Mouse (Mus musculus): ENCODE results near the gene Olfr745. TPM values are rescaled to one million over a fixed set of nuclear protein-coding genes. Genes with fewer than 3 reads are reported as not detected.

The Olfr745 gene
- polyA plus RNA-seq (2011; ENCODE audit: insufficient read depth, insufficient read length, low read depth, missing spikeins) = not detected in 2 replicates

DNA sequence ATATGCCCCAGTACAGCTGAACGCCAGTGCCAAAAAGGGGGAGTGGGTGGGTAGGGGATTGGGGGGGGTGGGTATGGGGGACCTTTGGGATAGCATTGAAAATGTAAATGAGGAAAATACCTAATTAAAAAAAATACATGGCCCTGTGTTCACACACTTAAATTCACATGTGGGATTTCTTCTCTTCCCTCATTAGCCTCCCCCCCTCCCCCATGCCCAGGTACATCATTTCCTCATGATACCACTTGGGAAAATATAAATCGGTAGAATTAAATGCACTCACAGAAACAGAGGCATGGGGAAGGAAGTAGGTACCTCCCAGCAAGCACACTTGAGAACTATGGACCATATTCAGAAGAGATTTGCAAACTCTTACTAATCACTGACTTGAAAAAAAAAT is at the start of gene Olfr745:
TSS of gene Olfr745 (plus strand) at position 301 of the 400 bp plus-strand sequence.
- Histone ChIP-seq H3K4me1 (ENCODE audit: control insufficient read depth, insufficient read depth, low read length) (no peaks in the 10 kb centered on the region), H3K9ac (ENCODE audit: low read depth, poor library complexity, severe bottlenecking) (no peak within 1 kb of the TSS), H3K36me3 (ENCODE audit: control insufficient read depth, insufficient read depth, low read length, poor library complexity, severe bottlenecking) (no peaks in the 10 kb centered on the region), H3K27me3 (ENCODE audit: control insufficient read depth, insufficient read depth, low read length, poor library complexity, severe bottlenecking) (no peaks in the 10 kb centered on the region), H3K9me3 (replicated peaks; ENCODE audit: control insufficient read depth, insufficient read depth, low read length, poor library complexity, severe bottlenecking) (no peaks in the 10 kb centered on the region), H3K4me3 (ENCODE audit: low read depth, low read length) (no peak within 1 kb of the TSS), H3K27ac (ENCODE audit: insufficient read depth, low read length) (no peak within 1 kb of the TSS)
- TF ChIP-seq POLR2A (IDR thresholded peaks at IDR 0.05; ENCODE audit: insufficient read depth, low read length) (no peak), CTCF (IDR thresholded peaks at IDR 0.05; ENCODE audit: low read depth, low read length) (no peak), EP300 (IDR thresholded peaks at IDR 0.05; ENCODE audit: insufficient read depth, low read depth, low read length) (no peak)

DNA sequence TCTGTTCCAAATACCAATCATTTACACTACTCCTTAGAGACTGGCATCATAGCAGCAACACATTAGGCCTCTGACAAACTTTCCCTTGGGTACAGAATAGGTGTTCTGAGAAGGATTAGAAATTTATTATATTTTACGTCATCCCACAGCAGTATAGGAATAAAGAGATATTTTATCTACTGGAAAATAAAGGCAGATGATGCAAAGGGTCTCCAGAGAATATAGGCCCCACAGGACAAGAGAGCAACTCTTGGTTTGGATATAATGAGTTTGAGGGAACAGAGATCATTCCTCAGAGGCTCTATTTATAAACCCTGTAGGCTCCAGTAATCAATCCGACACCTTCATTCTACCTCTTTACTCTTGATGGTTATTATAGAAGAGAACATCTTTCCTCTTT is 24.6 kb upstream of the Olfr745 start, which contains the start of gene Olfr744:
TSS of gene Olfr744 (plus strand) at position 301 of the 400 bp plus-strand sequence.
- H3K36me3 ChIP-seq (ENCODE audit: control insufficient read depth, insufficient read depth, low read length, poor library complexity, severe bottlenecking) = no peaks in the 10 kb centered on the region
- H3K4me1 ChIP-seq (ENCODE audit: control insufficient read depth, insufficient read depth, low read length) = no peaks in the 10 kb centered on the region
- TF ChIP-seq CTCF (IDR thresholded peaks at IDR 0.05; ENCODE audit: low read depth, low read length) (no peak), EP300 (IDR thresholded peaks at IDR 0.05; ENCODE audit: insufficient read depth, low read depth, low read length) (no peak), POLR2A (IDR thresholded peaks at IDR 0.05; ENCODE audit: insufficient read depth, low read length) (no peak)
- H3K27me3 ChIP-seq (ENCODE audit: control insufficient read depth, insufficient read depth, low read length, poor library complexity, severe bottlenecking) = no peaks in the 10 kb centered on the region
- H3K9me3 ChIP-seq (replicated peaks; ENCODE audit: control insufficient read depth, insufficient read depth, low read length, poor library complexity, severe bottlenecking) = no peaks in the 10 kb centered on the region
- H3K9ac ChIP-seq (ENCODE audit: low read depth, poor library complexity, severe bottlenecking) = no peak within 1 kb of the TSS
- H3K27ac ChIP-seq (ENCODE audit: insufficient read depth, low read length) = no peak within 1 kb of the TSS
- H3K4me3 ChIP-seq (ENCODE audit: low read depth, low read length) = no peak within 1 kb of the TSS

DNA sequence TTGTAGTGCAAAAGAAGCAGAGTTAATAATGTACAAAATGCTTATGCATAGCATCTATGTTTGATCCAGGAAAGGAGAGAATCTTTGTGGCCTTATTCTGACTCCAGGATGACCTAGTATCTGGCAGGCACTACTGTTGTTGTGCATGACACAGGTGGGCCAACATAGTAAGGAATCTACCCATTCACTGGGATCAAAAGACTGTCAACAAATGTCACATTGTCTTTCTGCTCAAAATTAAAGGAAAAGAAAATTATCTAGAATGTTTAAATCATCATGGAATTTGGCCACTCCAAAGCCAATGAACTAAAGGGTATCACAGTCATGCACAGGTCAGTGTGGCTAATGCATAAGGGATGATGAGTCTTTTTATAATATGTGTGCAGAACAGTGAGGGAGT is 7.6 kb downstream of the Olfr745 start, which contains the start of gene Olfr746:
TSS of gene Olfr746 (plus strand) at position 301 of the 400 bp plus-strand sequence.
- Histone ChIP-seq H3K27me3 (ENCODE audit: control insufficient read depth, insufficient read depth, low read length, poor library complexity, severe bottlenecking) (no peaks in the 10 kb centered on the region), H3K36me3 (ENCODE audit: control insufficient read depth, insufficient read depth, low read length, poor library complexity, severe bottlenecking) (no peaks in the 10 kb centered on the region), H3K9ac (ENCODE audit: low read depth, poor library complexity, severe bottlenecking) (no peak within 1 kb of the TSS), H3K4me1 (ENCODE audit: control insufficient read depth, insufficient read depth, low read length) (no peaks in the 10 kb centered on the region), H3K9me3 (replicated peaks; ENCODE audit: control insufficient read depth, insufficient read depth, low read length, poor library complexity, severe bottlenecking) (no peaks in the 10 kb centered on the region), H3K27ac (ENCODE audit: insufficient read depth, low read length) (no peak within 1 kb of the TSS), H3K4me3 (ENCODE audit: low read depth, low read length) (no peak within 1 kb of the TSS)
- TF ChIP-seq CTCF (IDR thresholded peaks at IDR 0.05; ENCODE audit: low read depth, low read length) (no peak), POLR2A (IDR thresholded peaks at IDR 0.05; ENCODE audit: insufficient read depth, low read length) (no peak)

- Histone ChIP-seq H3K9me3 (replicated peaks; ENCODE audit: control insufficient read depth, insufficient read depth, low read length, poor library complexity, severe bottlenecking) (no peaks in the 10 kb centered on the region), H3K4me3 (ENCODE audit: low read depth, low read length) (no peak within 1 kb of the TSS), H3K9ac (ENCODE audit: low read depth, poor library complexity, severe bottlenecking) (no peak within 1 kb of the TSS), H3K27me3 (ENCODE audit: control insufficient read depth, insufficient read depth, low read length, poor library complexity, severe bottlenecking) (no peaks in the 10 kb centered on the region), H3K36me3 (ENCODE audit: control insufficient read depth, insufficient read depth, low read length, poor library complexity, severe bottlenecking) (no peaks in the 10 kb centered on the region), H3K27ac (ENCODE audit: insufficient read depth, low read length) (no peak within 1 kb of the TSS), H3K4me1 (ENCODE audit: control insufficient read depth, insufficient read depth, low read length) (no peaks in the 10 kb centered on the region)
- TF ChIP-seq EP300 (IDR thresholded peaks at IDR 0.05; ENCODE audit: insufficient read depth, low read depth, low read length) (no peak), CTCF (IDR thresholded peaks at IDR 0.05; ENCODE audit: low read depth, low read length) (no peak), POLR2A (IDR thresholded peaks at IDR 0.05; ENCODE audit: insufficient read depth, low read length) (no peak)
Measured at GRCm38 (mm10) chr14:50693106-50693505, 53.9 kb downstream of the Olfr745 start, which contains the start of gene Olfr747. Gene Olfr747 (minus strand): TSS chr14:50693206.

Other genes starting within 250 kb of the Olfr745 start
- not detected in 2 replicates for gene Olfr738, start 231.8 kb upstream of the Olfr745 start, polyA plus RNA-seq (2011; ENCODE audit: insufficient read depth, insufficient read length, low read depth, missing spikeins)
- not detected in 2 replicates for gene Olfr739, start 220.8 kb upstream of the Olfr745 start, polyA plus RNA-seq (2011; ENCODE audit: insufficient read depth, insufficient read length, low read depth, missing spikeins)
- not detected in 2 replicates for gene Olfr740, start 193.8 kb upstream of the Olfr745 start, polyA plus RNA-seq (2011; ENCODE audit: insufficient read depth, insufficient read length, low read depth, missing spikeins)
- not detected in 2 replicates for gene Olfr741, start 166.7 kb upstream of the Olfr745 start, polyA plus RNA-seq (2011; ENCODE audit: insufficient read depth, insufficient read length, low read depth, missing spikeins)
- not detected in 2 replicates for gene Olfr742, start 135.8 kb upstream of the Olfr745 start, polyA plus RNA-seq (2011; ENCODE audit: insufficient read depth, insufficient read length, low read depth, missing spikeins)
- not detected in 2 replicates for gene Olfr743, start 117.5 kb upstream of the Olfr745 start, polyA plus RNA-seq (2011; ENCODE audit: insufficient read depth, insufficient read length, low read depth, missing spikeins)
- gene Olfr744, start 24.5 kb upstream of the Olfr745 start, polyA plus RNA-seq (2011; ENCODE audit: insufficient read depth, insufficient read length, low read depth, missing spikeins) = not detected in 2 replicates
- not detected in 2 replicates for gene Olfr746, start 7.7 kb downstream of the Olfr745 start, polyA plus RNA-seq (2011; ENCODE audit: insufficient read depth, insufficient read length, low read depth, missing spikeins)
- gene Olfr747, start 53.8 kb downstream of the Olfr745 start, polyA plus RNA-seq (2011; ENCODE audit: insufficient read depth, insufficient read length, low read depth, missing spikeins) = not detected in 2 replicates
- gene Olfr748, start 68.0 kb downstream of the Olfr745 start, polyA plus RNA-seq (2011; ENCODE audit: insufficient read depth, insufficient read length, low read depth, missing spikeins) = not detected in 2 replicates
- gene Olfr749, start 105.7 kb downstream of the Olfr745 start, polyA plus RNA-seq (2011; ENCODE audit: insufficient read depth, insufficient read length, low read depth, missing spikeins) = not detected in 2 replicates
- gene Ttc5, start 146.1 kb downstream of the Olfr745 start, polyA plus RNA-seq (2011; ENCODE audit: insufficient read depth, insufficient read length, low read depth, missing spikeins) = 44.7 and 48.1 TPM in 2 replicates
- 0.44 TPM in 1 of 2 replicates, not detected in the other for gene Ccnb1ip1, start 168.3 kb downstream of the Olfr745 start, polyA plus RNA-seq (2011; ENCODE audit: insufficient read depth, insufficient read length, low read depth, missing spikeins)
- gene Parp2, start 168.5 kb downstream of the Olfr745 start, polyA plus RNA-seq (2011; ENCODE audit: insufficient read depth, insufficient read length, low read depth, missing spikeins) = 86.5 and 91.5 TPM in 2 replicates
- gene Tep1, start 231.2 kb downstream of the Olfr745 start, polyA plus RNA-seq (2011; ENCODE audit: insufficient read depth, insufficient read length, low read depth, missing spikeins) = 12.1 and 19.4 TPM in 2 replicates